Mouse (Mus musculus) ES-E14 (cell line): ENCODE data around the gene Chn1.

ENCODE experiments used
- CHD2 ChIP-seq: IDR thresholded peaks from 2 replicates; pipeline ENCODE4 v1.6.1; 2014; ENCODE audit warnings: mild to moderate bottlenecking, low read depth, low read length, inconsistent platforms
- HCFC1 ChIP-seq: IDR thresholded peaks from 2 replicates; pipeline ENCODE4 v1.6.1; 2012; ENCODE audit warnings: low read length, inconsistent platforms, borderline replicate concordance; ENCODE audit not compliant: insufficient read depth
- MAFK ChIP-seq: IDR thresholded peaks from 2 replicates; pipeline ENCODE4 v1.6.1; 2014; ENCODE audit warnings: mild to moderate bottlenecking, low read depth, low read length, inconsistent platforms; ENCODE audit not compliant: insufficient read depth
- ZC3H11A ChIP-seq: IDR thresholded peaks from 2 replicates; pipeline ENCODE4 v1.6.1; 2012; ENCODE audit warnings: low read depth, mild to moderate bottlenecking, inconsistent platforms, low read length, borderline replicate concordance

DNA sequence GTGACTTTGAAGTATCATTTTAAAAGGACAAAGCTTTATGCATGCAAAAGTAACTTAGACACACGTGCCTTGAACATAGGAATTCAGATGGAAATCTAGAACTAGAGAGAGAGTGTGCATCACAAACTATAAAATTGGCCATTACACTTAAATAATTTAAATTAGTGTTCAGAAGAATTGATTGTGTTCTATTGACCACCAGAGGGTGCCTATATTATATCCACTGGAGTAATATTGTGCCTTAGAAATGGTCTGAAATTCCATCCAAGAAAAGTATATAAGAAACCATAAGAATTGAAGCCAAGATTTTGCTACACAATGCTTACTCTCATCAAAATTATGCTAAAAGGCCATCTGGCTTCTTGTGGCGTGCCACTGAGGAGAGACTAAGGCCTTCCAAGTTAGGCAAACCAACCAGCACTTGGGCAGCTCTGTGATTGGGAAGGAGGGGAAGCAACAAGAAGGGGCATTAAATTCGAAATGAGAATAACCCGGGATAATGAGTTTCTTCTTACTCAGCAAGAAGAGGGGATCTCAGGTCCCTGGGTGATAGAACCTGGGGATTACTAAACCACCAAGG lies 4.0 kb upstream of the Chn1 start:
- TF ChIP-seq ZC3H11A, result no peak
- no peak for TF ChIP-seq CHD2
- no peak for TF ChIP-seq MAFK
- TF ChIP-seq HCFC1, result no peak
